Mouse (Mus musculus) limb, embryonic 14.5 days (tissue): ENCODE data around the gene Dusp27. TPM values are rescaled to one million over a fixed set of nuclear protein-coding genes. Genes with fewer than 3 reads are reported as not detected.
A peak's percentile ranks its signal among the peaks of the same experiment; 100 is the strongest.

Source experiments
- ATAC-seq: fragments of 200-750 bp; cut with Nextera tagmentation; 2 replicates; pipeline ENCODE4 v1.8.0; 2017; ENCODE audit warnings: low read depth, moderate number of reproducible peaks, moderate TSS enrichment; ENCODE audit not compliant: low FRiP score
- DNase-seq: peaks from one replicate; pipeline ENCODE4 v3.0.0-alpha.2; 2015; ENCODE audit warnings: low spot score
- H3K27ac ChIP-seq: fragments of 300-500 bp; sonication (generic); replicated peaks from 2 replicates; pipeline ENCODE4 v1.5.1; 2014; ENCODE audit warnings: low read depth, mild to moderate bottlenecking, low read length, moderate library complexity, mixed read lengths
- H3K27me3 ChIP-seq: fragments of 300-500 bp; sonication (generic); 2 replicates; pipeline ENCODE4 v1.6.1; 2014; ENCODE audit warnings: low read length, mixed read lengths; ENCODE audit not compliant: control insufficient read depth, insufficient read depth
- H3K36me3 ChIP-seq: fragments of 300-500 bp; sonication (generic); 2 replicates; pipeline ENCODE4 v1.6.1; 2014; ENCODE audit warnings: mild to moderate bottlenecking, low read length, moderate library complexity, mixed read lengths; ENCODE audit not compliant: control insufficient read depth, insufficient read depth
- H3K4me1 ChIP-seq: fragments of 300-500 bp; sonication (generic); 2 replicates; pipeline ENCODE4 v1.6.1; 2014; ENCODE audit warnings: antibody characterized with exemption, low read length, mixed read lengths; ENCODE audit not compliant: control insufficient read depth, insufficient read depth
- H3K4me2 ChIP-seq: fragments of 300-500 bp; sonication (generic); replicated peaks from 2 replicates; pipeline ENCODE4 v1.6.1; 2014; ENCODE audit warnings: low read depth, mild to moderate bottlenecking, low read length, moderate library complexity; ENCODE audit not compliant: severe bottlenecking
- H3K4me3 ChIP-seq: fragments of 300-500 bp; sonication (generic); replicated peaks from 2 replicates; pipeline ENCODE4 v1.5.1; 2014; ENCODE audit warnings: low read length
- H3K9ac ChIP-seq: fragments of 300-500 bp; sonication (generic); 2 replicates; pipeline ENCODE4 v1.6.1; 2014; ENCODE audit warnings: mild to moderate bottlenecking, low read depth, low read length, moderate library complexity; ENCODE audit not compliant: severe bottlenecking
- H3K9me3 ChIP-seq: fragments of 300-500 bp; sonication (generic); 2 replicates; pipeline ENCODE4 v1.6.1; 2016; ENCODE audit warnings: low read length; ENCODE audit not compliant: control insufficient read depth
- POLR2A ChIP-seq: fragments of 200-500 bp; IDR thresholded peaks from 2 replicates; pipeline ENCODE4 v1.8.0; 2012; ENCODE audit warnings: inconsistent platforms, mild to moderate bottlenecking, moderate library complexity, borderline replicate concordance; ENCODE audit not compliant: insufficient read depth, insufficient read length; ENCODE audit errors: extremely low read depth
- WGBS: fragments of 180-500 bp; shearing (Covaris S2); extraction: QIAGEN DNeasy Blood & Tissue Kit; methylation state at CpG from one replicate; pipeline ENCODE4 v1.1.7; 2014; 5-methylcytosine and 5-hydroxymethylcytosine counted together
- polyA plus RNA-seq, 2 experiments: library from polyadenylated mRNA; depleted of rRNA in 1 of 2; stranded (reverse) in 1 of 2; unstranded in 1 of 2; fragments of >200 nt; fragmentation: Nextera tagmentation in 1 of 2; extraction: Ambion mirVana in 1 of 2; gene quantifications; 2 replicates each; pipeline versions ENCODE4 v1.2.1 to v1.2.3; 2012 to 2014

Dusp27 gene
- polyA plus RNA-seq, 2 experiments = 3.6 to 6.4 TPM

- ATAC-seq (no peak), DNase-seq (no peak)
- Histone ChIP-seq H3K4me3 (no peak overlapping the region), H3K27me3 (no peaks in the 10 kb centered on the region), H3K9ac (no peak overlapping the region), H3K27ac (no peak overlapping the region), H3K4me2 (no peak overlapping the region), H3K4me1 (peaks cover 12% of the 10 kb centered on the region), H3K36me3 (no peaks in the 10 kb centered on the region), H3K9me3 (no peaks in the 10 kb centered on the region)
- 50% methylated on average over 5 of the region's 5 CpGs for WGBS
- TF ChIP-seq POLR2A = no peak
Observed at GRCm38 (mm10) chr1:166135091-166135740, 7.5 kb upstream of the Dusp27 start.

DNA sequence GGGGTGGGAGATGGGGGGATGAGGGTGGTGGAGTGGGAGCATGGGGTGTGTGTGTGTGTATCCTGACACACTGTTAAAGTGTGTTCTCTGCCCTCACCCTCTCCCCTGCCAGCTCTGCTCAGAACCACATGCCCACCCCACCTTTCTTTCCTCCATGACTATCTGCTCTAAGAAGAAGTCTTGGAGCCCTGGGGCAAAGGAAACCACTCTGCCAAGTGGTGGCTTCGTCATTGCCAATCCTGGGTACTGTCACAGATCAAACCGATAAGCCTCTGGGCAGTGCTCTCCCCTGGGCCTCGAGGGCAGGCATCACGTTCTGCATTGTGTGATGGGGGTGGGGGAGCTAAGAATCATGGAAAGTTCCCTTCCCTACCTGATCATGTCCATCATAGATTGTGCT lies 4.6 kb upstream of the Dusp27 start:
- no peak overlapping the region for H3K27ac ChIP-seq
- no peaks in the 10 kb centered on the region for H3K36me3 ChIP-seq
- H3K4me1 ChIP-seq = peaks cover 22% of the 10 kb centered on the region
- H3K27me3 ChIP-seq = no peaks in the 10 kb centered on the region
- H3K4me3 ChIP-seq = no peak overlapping the region
- DNase-seq (no peak), ATAC-seq (no peak)
- H3K9me3 ChIP-seq = no peaks in the 10 kb centered on the region
- no peak overlapping the region for H3K4me2 ChIP-seq
- TF ChIP-seq POLR2A = no peak
- H3K9ac ChIP-seq = no peak overlapping the region
- 54% methylated on average over 4 of the region's 4 CpGs for WGBS

DNA sequence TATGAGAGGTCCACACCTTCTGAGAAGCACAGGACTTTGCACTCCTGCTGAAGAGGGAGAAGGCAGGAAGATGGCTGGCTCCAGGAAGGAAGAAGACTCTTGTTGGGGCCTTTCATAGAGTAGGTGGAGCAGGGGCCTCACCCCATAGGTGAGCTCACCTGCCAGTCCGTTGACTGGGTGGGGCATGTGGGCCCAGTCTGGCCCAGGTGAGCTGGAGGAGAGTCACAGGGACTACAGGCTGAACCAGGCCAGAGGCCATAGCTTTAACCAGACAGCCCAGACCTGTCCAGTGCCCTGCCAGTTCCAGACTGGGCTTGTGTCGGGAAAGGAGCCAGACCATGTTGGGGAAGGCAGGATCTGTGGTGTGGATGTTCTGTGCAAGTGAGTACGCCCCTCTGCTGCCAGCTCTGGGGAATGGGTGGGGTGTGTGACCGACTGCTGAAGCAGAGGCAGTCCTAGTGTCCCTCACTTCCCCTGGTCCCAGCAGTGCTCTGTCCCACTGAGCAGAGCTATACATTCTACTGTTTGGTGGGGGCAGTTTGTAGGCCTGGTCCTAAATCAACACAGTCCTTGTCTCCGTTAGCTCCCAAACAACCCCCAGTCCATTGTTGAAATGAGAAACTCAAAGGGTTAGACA lies 2.6 kb upstream of the Dusp27 start, which contains the start of gene Gpa33:
Gpa33 (plus strand) TSS at position 15 of the 637 bp plus-strand sequence.
- no peaks in the 10 kb centered on the region for H3K36me3 ChIP-seq
- no peaks in the 10 kb centered on the region for H3K27me3 ChIP-seq
- 73% methylated on average over 5 of the region's 5 CpGs for WGBS
- peaks cover 23% of the 10 kb centered on the region for H3K4me1 ChIP-seq
- no peak within 1 kb of the TSS for H3K9ac ChIP-seq
- ATAC-seq = no peak
- H3K27ac ChIP-seq = no peak within 1 kb of the TSS
- H3K4me2 ChIP-seq = no peak within 1 kb of the TSS
- DNase-seq = no peak
- no peaks in the 10 kb centered on the region for H3K9me3 ChIP-seq
- no peak for TF ChIP-seq POLR2A
- H3K4me3 ChIP-seq = no peak within 1 kb of the TSS

GRCm38 (mm10) chr1:166128551-166128950 lies 829 bp upstream of the Dusp27 start:
- Histone ChIP-seq H3K4me1 (peaks cover 23% of the 10 kb centered on the region), H3K9ac (no peak overlapping the region), H3K27ac (no peak overlapping the region), H3K27me3 (no peaks in the 10 kb centered on the region), H3K36me3 (no peaks in the 10 kb centered on the region), H3K9me3 (no peaks in the 10 kb centered on the region), H3K4me2 (no peak overlapping the region), H3K4me3 (no peak overlapping the region)
- no peak for ATAC-seq
- DNase-seq = no peak
- TF ChIP-seq POLR2A = no peak
- WGBS = 91% methylated on average over 5 of the region's 5 CpGs

DNA sequence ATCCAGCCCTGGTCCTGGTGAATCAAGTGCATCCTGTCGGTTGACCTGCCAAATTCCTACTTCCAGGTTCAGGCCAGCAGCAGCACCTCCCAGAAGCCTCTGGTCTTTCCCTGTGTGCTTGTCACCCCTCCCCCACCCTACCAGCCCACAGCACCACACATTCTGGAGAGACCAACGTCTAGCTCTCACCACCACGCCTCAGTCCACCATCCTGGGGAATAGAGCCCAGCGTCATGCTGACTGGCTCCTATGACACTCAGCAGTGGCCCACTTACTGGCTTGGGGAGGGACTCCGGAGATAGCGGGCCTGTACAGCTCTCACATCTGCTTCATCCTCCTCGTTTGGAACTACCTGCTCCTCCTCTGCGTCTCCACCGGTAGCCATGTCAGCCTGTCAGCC lies 927 bp downstream of the Dusp27 start:
- DNase-seq (no peak), ATAC-seq (peak; percentile 27; the same call in 1 of the 2 replicates)
- Histone ChIP-seq H3K9me3 (no peaks in the 10 kb centered on the region), H3K27me3 (no peaks in the 10 kb centered on the region), H3K27ac (no peak overlapping the region), H3K4me1 (peaks cover 18% of the 10 kb centered on the region), H3K36me3 (no peaks in the 10 kb centered on the region), H3K9ac (no peak overlapping the region), H3K4me3 (0 out of 2 replicates have a peak overlapping the region, but pooled peaks have one; percentile 4), H3K4me2 (no peak overlapping the region)
- no peak for TF ChIP-seq POLR2A
- WGBS = 54% methylated on average over 9 of the region's 9 CpGs
